Mouse (Mus musculus) stomach, adult 2 months (tissue): ENCODE data around the gene Vmn1r100. TPM values are rescaled to one million over a fixed set of nuclear protein-coding genes. Genes with fewer than 3 reads are reported as not detected.

Source experiments
- polyA plus RNA-seq: library from polyadenylated mRNA; depleted of rRNA; stranded (reverse); fragments of >200 nt; gene quantifications from 2 replicates; pipeline ENCODE4 v1.2.3, GENCODE M21; 2012; rRNA removed

Vmn1r100 gene
- polyA plus RNA-seq = not detected in 2 replicates

DNA sequence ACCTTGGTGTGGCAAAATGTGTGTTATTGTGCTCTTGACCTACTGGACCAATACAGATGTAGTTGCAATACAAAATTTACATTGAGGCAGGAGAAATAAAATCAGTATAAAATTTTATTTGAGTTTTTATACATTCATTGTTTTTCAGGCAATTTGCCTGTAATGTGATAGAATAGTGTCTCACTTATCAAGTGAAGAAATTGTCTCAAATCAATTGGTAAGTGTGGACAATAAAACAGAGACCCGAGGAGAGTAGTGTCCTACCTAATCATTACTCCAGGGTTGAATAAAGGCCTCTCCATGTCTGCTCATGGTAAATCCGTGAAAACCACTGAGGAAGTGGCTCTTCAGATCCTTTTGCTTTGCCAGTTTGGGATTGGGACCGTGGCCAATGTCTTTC, at the start of gene Vmn1r100:
Vmn1r100 (plus strand) TSS at position 301 of the 400 bp plus-strand sequence.

DNA sequence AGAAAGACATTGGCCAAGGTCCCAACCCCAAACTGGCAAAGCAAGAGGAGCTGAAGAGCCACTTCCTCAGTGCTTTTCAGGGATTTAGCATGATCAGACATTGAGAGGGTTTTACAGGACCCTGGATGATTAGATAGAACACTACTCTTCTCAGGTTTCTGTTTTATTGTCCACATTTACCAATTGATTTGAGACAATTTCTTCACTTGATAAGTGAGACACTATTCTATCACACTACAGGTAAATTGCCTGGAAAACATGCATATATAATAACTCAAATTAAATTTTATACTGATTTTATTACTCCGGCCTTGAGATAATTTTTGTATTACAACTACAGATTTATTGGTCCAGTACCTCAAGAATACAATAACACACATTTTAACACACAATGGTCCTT, 42.4 kb upstream of the Vmn1r100 start, which contains the start of gene Gm5728:
Gm5728 (minus strand) TSS at position 101 of the 400 bp plus-strand sequence.

DNA sequence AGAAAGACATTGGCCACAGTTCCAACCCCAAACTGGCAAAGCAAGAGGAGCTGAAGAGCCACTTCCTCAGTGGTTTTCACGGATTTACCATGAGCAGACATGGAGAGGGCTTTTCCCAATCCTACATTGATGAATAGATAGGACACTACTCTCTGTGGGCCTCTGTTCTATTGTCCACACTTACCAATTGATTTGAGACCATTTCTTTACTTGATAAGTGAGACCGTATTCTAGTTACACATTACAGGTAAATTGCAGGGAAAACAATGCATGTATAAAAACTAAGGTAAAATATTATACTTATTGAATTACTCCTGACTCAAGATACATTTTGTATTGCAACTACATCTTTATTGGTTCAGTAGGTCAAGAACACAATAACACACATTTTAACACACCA, 24.8 kb downstream of the Vmn1r100 start, which contains the start of gene Vmn1r101:
Vmn1r101 (minus strand) TSS at position 101 of the 400 bp plus-strand sequence.

Other genes with a start within 250 kb of the Vmn1r100 start
- not detected in 2 replicates for gene Vmn1r94, start 249.6 kb upstream of the Vmn1r100 start, polyA plus RNA-seq
- gene Vmn1r95, start 224.2 kb upstream of the Vmn1r100 start, polyA plus RNA-seq = not detected in 2 replicates
- gene Gm6164, start 212.3 kb upstream of the Vmn1r100 start, polyA plus RNA-seq = not detected in 2 replicates
- gene Gm4498, start 184.1 kb upstream of the Vmn1r100 start, polyA plus RNA-seq = not detected in 2 replicates
- not detected in 2 replicates for gene Gm5890, start 155.1 kb upstream of the Vmn1r100 start, polyA plus RNA-seq
- gene Gm4133, start 83.9 kb upstream of the Vmn1r100 start, polyA plus RNA-seq = not detected in 2 replicates
- gene Gm5728, start 42.5 kb upstream of the Vmn1r100 start, polyA plus RNA-seq = not detected in 2 replicates
- gene Vmn1r101, start 24.7 kb downstream of the Vmn1r100 start, polyA plus RNA-seq = not detected in 2 replicates
- not detected in 2 replicates for gene Gm10670, start 57.0 kb downstream of the Vmn1r100 start, polyA plus RNA-seq
- gene Vmn1r103, start 92.6 kb downstream of the Vmn1r100 start, polyA plus RNA-seq = not detected in 2 replicates
- gene Vmn1r104, start 115.9 kb downstream of the Vmn1r100 start, polyA plus RNA-seq = not detected in 2 replicates
- not detected in 2 replicates for gene Gm5726, start 127.8 kb downstream of the Vmn1r100 start, polyA plus RNA-seq
- gene Gm4141, start 158.3 kb downstream of the Vmn1r100 start, polyA plus RNA-seq = not detected in 2 replicates
- not detected in 2 replicates for gene Gm4513, start 181.1 kb downstream of the Vmn1r100 start, polyA plus RNA-seq